Mouse (Mus musculus): Measurements from ENCODE around the gene Prss50.

GRCm38 (mm10) chr9:110849162-110849561 is 8.6 kb upstream of the Prss50 start:
- TF ChIP-seq CTCF (IDR thresholded peaks at IDR 0.05; ENCODE audit: low read depth, low read length) (no peak), POLR2A (IDR thresholded peaks at IDR 0.05; ENCODE audit: extremely low read depth, insufficient read depth, low read length) (no peak)
